Mouse (Mus musculus) left cerebral cortex, adult 8-10 months (tissue): Measurements from ENCODE around the gene Trpv4. TPM values are rescaled to one million over a fixed set of nuclear protein-coding genes. Genes with fewer than 3 reads are reported as not detected.

Experiments
- DNase-seq, 2 experiments: peaks; one replicate each; pipeline ENCODE4 v3.0.0; 2022; ENCODE audit warnings: low spot score in 2 of 2
- total RNA-seq, 4 experiments: library from RNA; stranded (reverse); gene quantifications; 2 replicates each; pipeline ENCODE4 v1.2.4; 2022

The Trpv4 gene
- total RNA-seq, 4 experiments from 2014 or later, result 1.1 to 2.4 (median 1.5) TPM

DNA sequence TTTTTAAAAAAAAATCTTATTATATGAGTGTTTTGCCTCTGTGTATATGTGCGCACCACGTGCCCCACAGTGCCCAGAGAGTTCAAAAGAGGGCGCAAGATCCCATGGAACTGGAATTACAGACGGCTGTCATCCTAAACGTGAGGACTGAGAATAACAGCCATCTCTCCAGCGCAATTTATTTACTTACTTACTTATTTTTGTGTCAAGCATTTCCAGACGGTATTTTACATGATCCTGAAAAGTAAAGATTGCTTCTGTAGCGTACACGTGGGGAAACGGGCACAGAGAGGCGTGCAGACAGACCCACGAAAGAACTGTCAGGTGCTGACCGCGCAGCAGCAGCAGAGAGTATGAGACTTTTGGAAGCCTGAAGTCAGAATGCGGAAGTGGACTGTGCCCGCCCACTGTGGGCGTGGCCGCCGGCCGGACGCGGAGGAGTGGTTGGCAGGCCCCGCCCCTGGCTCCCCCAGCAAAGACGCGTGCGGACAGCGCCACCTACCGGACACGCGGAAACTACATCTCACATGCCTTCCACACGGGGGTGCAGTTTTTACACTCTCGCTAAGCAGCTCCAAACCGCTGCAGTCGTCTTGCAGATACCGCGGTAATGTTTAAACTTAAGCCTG is 9.1 kb upstream of the Trpv4 start:
- DNase-seq, result peak; percentile 93 to 99

GRCm38 (mm10) chr5:114666659-114667058 is 8.4 kb upstream of the Trpv4 start:
- no peak for DNase-seq

GRCm38 (mm10) chr5:114664750-114665149 is 6.5 kb upstream of the Trpv4 start:
- no peak for DNase-seq

GRCm38 (mm10) chr5:114664139-114664538 is 5.9 kb upstream of the Trpv4 start:
- no peak for DNase-seq

- DNase-seq, result no peak
Observed at GRCm38 (mm10) chr5:114661029-114661428, 2.8 kb upstream of the Trpv4 start.

DNA sequence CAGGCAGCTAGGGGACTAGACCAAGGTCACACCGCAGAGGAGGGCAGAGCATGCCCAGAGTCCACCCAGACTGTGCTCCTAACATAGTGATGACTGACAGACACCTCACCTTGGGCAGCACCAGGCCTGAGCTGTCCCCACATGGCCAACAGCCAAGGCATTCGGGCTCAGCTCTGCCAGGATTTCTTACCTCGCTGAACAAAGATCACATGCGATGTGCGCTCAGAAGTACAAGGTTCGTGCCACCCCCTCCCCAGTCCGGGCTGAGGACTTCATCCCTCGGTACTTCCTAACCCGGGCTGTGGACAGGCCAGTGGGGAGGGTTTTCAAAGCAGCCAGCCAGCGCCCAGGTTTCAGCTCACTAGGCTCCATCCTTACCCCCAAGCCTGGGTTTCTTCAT is 795 bp downstream of the Trpv4 start:
- no peak for DNase-seq

DNA sequence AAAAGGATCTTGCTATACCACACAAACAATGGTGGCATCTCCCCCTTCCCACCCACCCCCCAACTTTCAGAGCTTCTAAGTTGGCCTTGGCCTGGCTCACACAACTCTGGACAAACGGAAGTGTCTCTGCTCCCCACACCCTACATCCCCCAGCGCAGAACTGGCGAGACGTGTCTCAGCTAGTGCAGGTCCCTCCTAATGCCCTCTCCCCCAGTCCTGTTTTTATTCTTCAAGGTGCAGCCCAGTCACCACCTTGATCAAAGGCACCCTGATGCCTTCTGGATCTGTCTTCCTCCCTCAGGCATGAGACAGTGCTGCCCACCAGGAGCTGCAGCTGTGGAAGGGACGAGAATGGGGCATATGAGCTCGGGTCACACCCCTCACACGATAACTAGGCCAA is 1.9 kb downstream of the Trpv4 start:
- no peak for DNase-seq

GRCm38 (mm10) chr5:114655721-114656120 is 2.5 kb downstream of the Trpv4 start:
- no peak for DNase-seq

DNA sequence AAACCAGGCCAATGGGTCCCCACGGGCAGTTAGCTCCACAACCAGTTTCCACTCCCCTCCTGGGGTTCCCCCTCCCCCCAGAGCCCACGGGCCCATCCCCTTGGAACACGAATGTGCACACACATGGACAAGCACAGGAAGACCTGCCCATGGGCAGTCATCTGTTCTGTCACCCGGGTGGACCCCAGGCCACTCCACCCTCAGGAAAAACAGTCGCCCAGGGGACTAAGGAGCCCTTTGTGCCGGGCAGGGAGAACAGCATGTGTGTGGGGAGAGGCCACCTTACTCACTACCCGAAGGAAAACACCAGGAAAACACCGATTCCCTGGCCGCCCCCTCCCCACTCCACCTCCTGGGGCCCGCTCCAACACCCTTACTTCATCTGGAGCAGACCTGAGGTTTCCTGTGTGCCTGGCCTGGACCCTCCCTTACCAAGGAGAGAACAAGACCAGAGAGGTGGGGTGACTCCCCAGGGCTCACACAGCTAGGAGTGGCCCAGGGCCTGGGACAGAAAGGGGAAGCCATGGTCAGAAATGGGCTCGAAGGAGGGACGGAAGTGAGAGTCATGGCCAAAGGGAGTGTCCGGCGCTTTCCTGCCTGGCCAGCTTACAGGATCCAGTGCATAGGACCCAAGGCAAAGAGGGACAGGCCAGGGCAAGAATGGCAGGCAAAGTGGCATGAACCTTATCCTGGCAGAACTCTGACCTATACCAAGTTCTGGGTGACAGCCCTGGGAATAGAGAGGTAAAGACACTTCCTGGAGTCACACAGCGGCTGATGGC is 4.4 kb downstream of the Trpv4 start:
- no peak for DNase-seq

- no peak for DNase-seq
Observed at GRCm38 (mm10) chr5:114651449-114651848, 6.8 kb downstream of the Trpv4 start.

DNA sequence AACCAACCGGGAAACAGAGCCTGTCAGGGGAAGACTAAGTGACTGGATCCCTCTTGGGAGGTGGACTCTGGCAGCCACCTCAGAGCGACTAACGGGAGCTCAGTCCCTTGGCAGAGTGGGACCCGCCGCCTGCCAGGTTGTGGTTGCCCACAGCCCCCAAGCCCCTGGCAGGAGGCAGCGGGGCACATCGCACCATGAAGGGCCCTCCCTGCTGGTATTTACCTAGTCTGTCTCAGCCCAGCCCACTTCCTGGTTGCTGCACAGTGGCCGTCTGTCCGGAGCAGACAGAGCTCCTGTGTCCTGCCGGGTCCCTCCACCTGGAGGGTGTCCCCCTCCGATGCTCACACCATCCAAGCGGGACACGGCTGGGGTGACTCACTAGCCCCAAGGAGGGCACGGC is 7.2 kb downstream of the Trpv4 start:
- DNase-seq, result no peak

DNA sequence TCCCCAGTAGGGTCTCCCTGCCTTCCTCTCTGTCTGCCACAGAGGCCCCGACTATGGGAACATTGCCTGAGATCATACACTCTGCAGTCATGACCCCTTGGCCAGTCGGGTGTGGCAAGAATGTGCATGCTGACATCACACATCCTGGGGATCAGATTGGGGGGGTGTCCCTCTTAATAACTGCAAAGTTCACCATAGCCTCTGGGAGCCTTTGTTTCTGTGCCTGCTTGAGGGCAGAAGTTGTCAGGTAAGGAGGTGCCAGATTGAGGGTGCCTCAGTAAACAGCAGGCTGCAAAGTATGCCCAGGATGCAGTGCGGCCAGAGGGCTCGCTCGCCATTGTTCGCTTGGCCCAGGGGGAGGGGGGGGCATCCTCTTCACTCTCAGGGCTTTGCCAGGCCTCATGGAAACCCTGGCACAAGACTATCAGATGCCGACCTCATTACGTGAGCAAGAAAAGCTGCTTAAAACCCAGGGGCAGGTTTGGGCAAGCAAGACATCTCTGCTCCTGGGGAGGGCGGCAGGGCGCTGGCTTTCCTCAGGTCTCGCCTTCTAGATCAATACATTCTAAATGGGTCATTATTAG is 9.4 kb downstream of the Trpv4 start:
- DNase-seq, result no peak

GRCm38 (mm10) chr5:114647211-114647974 is 10.8 kb downstream of the Trpv4 start:
- no peak for DNase-seq

- DNase-seq, result no peak
Observed at GRCm38 (mm10) chr5:114645916-114646315, 12.3 kb downstream of the Trpv4 start.

- DNase-seq, result no peak
Observed at GRCm38 (mm10) chr5:114644918-114645317, 13.3 kb downstream of the Trpv4 start.

GRCm38 (mm10) chr5:114640809-114641208 is 17.4 kb downstream of the Trpv4 start:
- no peak for DNase-seq

DNA sequence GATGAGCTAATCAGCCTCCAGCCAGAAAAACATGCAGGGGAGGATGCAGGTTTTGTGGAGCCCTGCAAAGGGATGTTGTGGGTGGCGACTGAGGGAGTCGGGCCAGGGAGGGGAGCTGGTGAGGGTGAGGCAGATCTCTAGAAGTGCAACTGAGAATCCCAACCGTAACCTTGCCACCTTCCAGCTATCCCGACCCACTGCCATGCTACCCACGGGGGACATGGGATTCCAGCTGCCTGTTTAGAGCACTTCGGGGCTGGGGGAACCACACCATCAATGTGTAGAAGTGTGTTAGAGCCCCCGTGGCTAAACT is 18.6 kb downstream of the Trpv4 start:
- no peak for DNase-seq

- peak; percentile 62 to 81 for DNase-seq
Observed at GRCm38 (mm10) chr5:114638769-114639644, 19.2 kb downstream of the Trpv4 start.

GRCm38 (mm10) chr5:114636091-114636490 is 22.1 kb downstream of the Trpv4 start:
- DNase-seq, result no peak

GRCm38 (mm10) chr5:114631336-114631735 is 26.9 kb downstream of the Trpv4 start:
- no peak for DNase-seq

- peak in 1 of 2 experiments; percentile 43 for DNase-seq
Observed at GRCm38 (mm10) chr5:114625590-114625989, 32.6 kb downstream of the Trpv4 start.
